Mouse (Mus musculus) mesoderm, embryonic 11.5 days (tissue): ENCODE results near the gene Lrcol1.

ENCODE experiments used
- DNase-seq: peaks from one replicate; pipeline ENCODE4 v3.0.0-alpha.2; 2012; ENCODE audit warnings: low read depth, low spot score

Lrcol1 gene

DNA sequence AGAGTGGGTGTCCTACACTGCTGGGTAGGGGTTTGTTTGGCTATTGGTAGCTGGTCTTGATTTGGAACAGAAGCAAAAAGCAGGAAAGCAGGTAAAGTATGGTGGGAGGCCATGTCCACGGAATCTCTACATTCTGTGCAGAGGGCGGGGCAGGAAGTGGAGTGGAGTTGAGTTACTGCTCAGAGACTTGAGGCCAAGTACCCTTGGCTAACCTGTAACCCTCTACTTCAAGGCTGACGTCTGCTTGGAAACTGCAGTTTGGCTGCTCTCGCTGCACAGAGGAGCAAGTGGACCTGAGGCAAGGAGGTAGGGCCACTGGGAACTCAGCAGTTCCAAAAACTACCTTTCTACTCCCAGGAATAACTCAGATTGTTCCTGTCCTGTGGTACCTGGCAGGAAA, at the start of gene Lrcol1:
Gene Lrcol1, plus strand, starts transcription at position 207 of the 400 bp plus-strand sequence.
- no peak for DNase-seq

DNA sequence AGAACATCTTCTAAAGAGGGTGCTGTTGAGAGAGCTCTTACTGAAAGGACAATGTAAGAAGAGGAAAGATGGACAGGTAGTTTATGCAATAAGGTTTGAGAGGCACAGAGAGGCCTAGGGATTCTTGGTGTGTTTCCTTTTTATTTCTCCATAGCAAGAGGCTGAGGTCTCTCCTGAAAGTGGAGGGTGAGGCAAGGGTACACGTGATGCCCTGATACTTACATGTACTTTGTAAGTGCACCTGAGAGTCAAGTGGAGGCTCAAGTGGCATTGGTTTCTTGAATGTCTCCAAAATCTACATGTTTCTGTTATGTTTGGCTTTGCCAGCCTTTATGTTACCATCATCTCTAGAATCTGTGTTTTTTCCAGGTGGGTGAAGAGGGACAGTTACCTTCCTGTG, 47.9 kb upstream of the Lrcol1 start:
- no peak for DNase-seq

DNA sequence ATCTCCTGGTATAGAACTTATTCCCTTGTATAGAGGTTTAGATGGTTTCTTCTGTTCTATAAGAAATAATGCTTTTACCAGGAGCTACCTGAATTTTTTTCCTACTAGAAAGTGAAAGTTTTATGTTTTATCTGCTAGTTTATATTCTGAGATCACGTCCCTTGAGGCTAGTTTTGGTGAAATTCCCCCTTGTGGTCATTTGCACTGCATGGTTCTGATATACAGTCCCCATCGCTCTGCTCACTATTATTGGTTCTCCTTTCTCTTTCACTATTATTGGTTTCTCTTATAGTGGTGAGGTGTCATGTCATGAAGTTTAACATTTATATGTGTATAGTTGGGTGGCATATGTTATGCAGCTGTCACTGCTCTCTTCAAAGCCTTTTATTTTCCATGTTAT, 43.9 kb upstream of the Lrcol1 start:
- DNase-seq = no peak

DNA sequence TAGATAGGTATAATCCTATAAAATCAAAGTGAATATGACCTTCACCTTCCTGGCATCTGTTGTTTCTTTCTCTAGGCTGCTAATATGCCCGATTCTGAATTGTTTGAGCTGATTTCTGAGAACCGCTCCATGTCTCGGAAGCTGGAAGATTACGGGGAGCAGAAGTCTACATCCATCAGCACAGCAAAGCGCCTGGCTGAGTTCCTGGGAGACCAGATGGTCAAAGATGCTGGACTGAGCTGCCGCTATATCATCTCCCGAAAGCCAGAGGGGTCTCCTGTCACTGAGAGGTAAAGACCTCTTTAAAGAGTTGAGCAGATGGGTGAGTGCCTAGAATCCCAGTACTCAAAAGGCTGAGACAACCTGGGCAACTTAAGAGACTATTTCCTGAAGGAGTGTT, 35.7 kb upstream of the Lrcol1 start:
- DNase-seq = no peak

DNA sequence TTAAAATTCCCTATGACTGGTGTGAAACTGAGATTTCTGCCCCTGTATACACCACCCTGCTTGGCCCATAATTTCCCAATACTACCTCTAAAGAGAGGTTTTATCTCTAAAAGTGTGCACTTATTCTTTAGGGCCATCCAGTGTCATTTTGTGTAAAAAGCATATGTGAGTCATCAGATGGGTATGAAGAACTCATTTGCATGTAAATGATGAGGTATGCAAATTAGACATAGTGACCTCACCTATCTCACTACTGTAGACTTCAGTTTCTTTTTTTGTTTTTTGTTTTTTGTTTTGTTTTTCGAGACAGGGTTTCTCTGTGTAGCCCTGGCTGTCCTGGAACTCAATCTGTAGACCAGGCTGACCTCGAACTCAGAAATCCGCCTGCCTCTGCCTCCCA, 31.4 kb upstream of the Lrcol1 start:
- no peak for DNase-seq

DNA sequence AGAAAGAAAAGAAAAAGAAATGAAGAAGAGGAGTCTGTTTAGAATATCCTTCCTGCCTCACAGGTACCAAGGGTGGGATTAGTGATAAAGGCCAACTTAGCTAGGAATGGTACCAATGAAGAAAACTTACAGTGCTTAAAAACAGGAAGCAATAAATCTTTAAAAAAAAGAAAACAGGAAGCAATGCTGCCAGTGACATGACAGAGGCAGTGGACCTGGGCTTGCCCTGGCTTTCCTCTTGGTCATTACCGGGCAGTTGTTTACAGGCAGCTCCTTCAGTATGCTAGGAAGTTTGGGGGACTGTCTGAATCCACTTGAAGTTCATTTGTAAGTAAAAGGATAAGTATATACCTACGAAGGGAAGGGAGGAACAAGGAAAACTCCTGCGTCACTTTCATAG, 14.0 kb upstream of the Lrcol1 start:
- no peak for DNase-seq

DNA sequence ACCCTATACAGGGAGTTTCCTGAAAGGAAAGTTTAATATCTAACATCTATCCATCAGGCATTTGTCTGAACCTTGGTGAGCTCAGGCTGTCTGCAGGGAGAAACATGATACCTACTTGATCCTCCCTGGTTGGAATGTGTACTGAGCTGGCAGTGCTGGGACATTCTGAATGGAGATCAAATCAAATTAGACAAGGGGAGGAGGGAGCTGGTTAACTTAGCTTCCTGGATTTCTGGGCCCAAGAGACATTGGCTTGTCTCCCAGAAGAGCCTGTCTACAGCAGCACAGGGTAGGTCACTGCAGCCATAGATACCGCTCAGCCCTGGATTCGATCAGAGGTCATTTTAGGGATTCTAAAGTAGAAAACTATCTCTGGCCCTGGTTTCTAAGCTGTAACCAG, 5.7 kb upstream of the Lrcol1 start:
- no peak for DNase-seq

DNA sequence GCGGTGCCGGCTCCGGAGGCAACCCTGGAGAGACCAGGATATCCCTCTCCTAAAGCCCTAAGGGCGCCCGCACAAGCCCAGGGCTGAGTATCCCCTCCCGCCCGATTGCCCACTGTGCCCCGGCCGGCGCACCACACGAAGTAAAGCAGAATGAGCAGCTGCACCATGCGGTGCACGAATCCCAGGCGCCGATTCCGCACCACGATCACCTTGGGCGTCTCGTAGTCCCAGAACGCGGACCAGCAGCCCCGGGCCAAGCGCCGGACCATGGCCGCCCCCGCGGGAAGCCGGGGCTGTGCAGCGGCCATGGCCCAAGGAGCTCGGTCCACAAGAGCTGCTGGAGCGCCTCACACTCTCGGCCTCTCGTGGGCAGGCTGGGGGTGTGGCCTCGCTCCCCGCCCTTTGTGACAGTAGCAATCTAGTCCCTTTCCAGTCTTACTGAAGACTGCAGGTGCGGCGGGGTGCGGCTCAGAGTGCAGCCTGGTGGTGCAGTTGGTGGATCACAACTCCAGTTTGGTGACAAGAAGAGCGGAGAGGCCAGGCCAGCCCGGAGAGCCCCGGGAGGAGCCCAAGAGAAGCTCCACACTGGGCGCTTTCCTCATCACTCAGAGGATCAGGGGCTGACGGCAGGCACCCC, 1.8 kb upstream of the Lrcol1 start, which contains the start of gene P2rx2:
Gene P2rx2, minus strand, starts transcription at position 565 of the 637 bp plus-strand sequence.
- peak; percentile 32 for DNase-seq

DNA sequence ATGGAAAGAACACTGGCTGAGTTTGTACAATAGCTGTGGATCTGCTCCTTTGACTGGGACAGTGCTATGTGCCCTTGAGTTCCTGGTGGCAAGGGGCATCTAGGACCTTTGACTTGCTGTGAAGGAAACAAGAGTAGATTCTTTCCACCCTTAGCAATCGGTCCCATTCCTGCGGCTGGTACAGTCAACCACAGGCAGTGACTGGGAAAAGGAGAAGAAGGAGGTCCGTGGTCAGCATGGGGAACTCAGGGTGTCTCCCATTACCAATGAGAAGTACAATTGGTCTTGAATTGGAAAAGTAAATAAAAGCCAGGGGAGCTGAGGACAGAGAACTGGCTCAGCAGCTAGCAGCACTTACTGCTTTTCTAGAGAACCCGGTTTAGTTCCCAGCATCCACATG, 1.0 kb downstream of the Lrcol1 start:
- no peak for DNase-seq

DNA sequence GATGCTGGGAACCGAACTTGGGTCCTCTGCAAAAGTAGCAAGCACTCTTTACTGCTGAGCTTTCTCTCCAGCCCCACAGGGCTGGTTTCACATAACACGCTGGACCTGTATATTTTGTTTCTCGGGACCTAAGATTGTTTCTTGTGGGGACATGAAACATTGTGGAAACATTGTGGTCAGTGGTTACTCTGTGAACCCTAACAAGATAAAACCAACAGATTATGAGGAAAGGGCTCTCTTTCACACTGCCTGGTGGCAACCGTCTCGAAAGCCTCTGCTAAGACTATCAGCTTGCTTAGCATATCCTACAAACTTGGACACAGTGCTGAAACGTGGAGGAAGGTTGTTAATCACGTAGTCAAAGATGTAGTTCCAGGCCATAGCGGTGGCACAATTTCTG, 2.5 kb downstream of the Lrcol1 start:
- DNase-seq = no peak

DNA sequence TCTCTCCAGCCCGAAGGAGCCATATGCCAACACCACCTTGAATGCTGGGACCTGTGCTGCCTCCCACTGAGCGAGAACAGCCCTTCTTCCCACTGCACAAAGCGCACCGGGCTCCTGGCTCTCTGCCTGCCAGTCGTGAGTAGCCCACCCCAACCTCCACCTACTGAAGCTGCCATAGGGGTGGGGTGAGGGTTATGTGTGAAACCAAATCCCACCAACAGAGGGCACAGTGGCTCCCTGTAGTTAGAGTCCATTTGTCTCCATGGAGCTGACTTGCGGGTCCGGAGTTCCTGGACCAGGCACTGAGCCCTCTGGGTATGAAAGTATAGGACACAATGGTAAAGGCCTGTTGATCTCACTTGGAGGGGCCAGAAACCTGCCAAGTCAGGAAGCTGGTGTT, 10.2 kb downstream of the Lrcol1 start:
- DNase-seq = peak; percentile 56

DNA sequence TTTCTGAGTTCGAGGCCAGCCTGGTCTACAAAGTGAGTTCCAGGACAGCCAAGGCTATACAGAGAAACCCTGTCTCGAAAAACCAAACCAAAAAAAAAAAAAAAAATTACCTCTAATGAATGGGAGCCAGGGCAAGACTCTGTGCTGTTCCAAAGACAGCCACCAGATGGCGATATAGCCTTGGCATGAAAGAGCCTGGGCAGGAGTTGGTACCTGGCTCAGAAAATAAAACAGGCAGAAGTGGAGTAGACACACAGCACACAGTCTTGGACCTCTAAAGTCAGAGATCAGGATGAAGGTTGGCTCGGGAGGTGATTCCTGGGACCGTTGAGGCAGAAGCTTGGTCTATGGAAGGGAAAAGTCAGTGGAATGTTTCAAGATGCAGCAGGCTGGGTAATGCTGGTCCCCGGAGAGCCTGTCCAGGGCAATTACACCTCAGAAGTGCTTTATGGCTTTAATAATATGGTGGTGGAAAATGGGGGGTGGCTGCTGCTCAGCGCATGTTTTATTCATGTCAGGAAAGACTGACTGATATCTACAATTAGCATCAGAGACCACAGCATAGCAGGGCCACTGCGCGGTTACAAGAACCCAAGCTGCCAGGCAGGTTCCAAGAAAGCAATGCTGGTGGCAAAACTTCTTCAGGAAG, 13.1 kb downstream of the Lrcol1 start:
- peak; percentile 90 for DNase-seq

DNA sequence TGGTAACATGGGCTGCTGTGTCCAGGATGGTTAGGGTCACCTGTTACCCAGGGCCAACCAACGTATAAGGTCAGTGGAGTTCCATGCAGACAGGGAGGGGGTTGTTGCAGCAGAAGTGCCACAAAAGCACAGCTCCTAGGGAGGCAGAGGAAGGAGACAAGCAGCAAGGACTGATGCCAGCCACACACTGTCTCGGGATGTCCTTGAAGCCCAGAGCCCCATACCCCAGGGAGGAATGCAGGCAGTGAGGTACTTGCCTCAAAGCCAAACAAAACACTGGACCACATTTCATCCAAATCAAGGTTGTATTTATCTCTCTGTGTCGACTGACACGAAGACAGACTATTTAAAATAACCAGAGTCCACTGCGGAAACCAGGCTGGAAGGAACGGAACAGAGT, 16.9 kb downstream of the Lrcol1 start:
- DNase-seq = no peak

DNA sequence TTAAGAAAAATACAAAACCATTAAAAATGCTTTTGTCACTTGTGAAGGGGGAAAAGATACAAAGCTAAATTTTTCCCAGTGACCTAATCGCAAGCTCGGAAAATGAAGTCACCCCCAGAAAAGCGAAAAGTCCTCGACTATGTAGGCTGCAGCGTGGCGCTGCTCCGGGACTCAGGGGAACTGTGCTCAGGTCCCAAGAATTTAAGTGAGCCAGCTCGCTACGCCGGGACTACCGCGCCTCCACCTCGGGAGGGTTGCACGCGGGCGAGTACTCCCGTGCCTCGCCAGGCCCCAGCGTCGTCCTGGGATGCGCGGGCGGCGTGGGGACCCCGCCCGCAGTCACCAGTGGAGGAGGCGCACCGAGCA, 18.3 kb downstream of the Lrcol1 start:
- DNase-seq = peak; percentile 58

DNA sequence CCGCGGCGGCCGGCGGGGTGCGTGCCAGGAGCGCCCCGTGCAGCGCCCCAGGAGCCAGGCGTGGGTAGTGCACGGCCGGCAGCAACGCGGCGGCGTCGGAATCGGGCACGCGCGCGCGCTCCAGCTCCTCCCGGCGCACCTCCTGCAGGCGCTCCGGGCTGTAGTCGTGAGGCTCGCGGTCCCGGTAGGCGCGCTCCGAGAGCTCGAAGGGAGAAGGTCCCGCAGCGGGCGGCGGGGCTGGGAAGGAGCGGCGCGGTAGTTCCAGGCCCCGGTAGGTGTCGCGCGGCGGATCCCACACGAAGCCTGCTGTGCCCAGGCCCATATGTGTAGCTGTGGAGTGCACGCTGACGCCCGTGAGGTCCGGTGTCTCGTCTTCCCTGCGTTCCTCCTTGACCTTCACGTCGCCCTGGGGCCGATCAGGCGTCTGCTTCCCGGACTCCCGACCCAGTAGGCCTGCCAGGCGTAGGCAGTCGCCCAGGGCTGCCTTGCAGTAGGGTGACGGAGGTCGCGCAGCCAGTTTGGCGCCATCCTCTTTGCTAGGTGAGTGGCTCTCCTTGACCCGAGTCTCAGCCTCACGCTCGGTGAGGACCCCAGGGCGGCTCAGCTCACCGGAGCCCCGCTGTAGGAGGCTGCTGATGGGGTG, 18.8 kb downstream of the Lrcol1 start:
- peak; percentile 74 for DNase-seq

DNA sequence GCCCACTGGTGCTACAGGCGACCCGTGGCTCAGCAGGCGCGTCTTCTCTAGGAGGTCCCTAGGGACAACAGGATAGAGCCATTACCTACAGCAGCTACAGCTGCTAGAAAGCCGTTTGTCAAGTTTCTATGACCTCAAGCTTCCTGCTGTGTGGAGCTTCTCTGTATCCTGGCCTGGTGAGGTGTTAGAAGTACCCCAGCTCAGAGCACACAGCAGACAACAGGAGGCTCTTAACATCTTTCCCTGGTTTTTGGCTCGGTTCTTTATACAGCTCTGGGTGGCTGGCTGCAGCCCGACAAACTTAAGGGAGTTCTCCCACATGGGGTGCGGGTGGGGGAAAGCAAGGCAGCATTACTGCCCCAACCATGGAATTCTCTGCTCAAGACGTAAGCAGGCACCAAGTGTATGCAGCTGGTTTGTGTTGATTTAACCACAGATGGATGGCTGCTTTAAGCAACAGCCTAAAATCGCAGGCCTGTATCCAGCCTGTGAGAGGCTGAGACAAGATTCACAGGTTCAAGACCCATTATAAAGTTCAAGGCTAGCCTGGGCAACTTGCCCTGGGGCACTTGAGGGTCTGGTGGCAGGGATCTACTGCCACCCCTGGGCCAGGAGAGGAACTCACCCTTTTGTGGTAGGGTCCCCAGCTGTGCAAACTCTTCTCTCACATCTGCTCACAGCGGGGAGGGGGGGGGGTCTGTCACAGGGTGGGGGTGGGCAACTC, 19.5 kb downstream of the Lrcol1 start:
- peak; percentile 49 for DNase-seq

DNA sequence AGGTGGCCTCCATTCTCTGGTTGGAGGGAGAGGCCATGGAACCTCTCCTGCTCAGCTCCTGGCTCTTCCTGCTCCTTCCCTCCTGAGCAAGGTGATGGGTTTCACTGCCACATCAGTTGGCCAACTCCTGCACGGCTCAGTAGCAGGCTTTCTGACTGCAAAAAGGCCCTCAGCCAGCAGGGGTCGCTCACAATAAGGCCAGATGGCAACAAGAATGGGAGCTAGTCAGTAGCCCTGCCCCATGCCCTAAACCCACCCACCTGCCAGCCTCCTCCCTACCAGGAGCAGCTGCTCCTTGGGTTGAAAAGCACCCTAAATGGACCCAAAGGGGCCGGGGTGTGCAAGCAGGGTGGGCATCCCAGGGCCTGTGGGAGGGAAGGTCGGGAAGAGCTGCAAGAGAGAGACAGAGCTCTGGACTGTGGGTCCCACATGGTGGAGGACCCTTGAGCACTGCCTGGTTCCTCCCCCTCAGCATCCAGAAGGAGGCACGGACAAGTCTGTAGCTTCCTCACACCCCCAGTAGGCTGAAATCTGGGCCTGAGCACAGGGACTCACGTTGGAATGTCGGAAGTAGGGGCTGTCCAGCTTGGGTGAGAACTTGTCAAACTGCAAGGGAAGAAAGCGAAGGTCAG, 32.4 kb downstream of the Lrcol1 start:
- peak; percentile 70 for DNase-seq

DNA sequence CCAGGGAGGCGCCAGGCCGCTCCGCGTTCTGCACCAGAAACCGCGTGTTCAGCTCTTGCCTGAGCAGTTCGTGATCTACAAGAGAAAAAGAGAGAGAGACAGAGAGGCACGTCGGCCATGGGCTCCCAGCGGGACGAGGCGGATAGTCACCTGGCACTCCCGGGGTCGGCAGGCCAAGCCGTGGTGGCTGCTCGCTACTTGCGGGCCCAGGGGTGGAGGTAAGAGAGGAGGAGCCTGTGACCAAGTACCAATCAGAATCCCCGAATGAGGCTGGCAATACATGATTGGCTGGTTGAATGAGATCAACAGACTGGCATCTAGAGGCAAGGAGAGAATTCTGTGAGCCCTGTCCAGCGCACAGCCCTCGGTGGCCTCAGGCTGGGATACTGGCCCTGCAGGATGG, 33.7 kb downstream of the Lrcol1 start:
- peak; percentile 52 for DNase-seq

DNA sequence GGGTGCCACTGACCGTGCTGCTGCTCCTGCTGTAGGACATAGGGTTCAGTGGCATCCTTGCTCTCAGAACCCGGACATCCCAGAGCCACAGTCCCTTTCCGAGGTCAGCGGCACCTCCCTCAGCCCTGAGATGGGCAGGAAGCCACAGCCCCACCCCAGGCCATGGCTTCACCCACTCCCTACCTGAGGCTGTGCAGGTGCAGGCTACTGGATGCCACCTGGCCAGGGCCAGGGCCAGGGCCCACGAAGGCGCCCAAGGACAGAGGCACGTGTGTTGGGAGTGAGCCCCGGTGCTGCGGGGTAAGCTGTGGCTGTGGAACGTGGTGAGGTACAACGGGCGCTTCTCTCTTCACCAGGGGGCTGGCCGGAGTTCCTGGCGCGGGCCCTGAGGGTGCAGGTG, 34.6 kb downstream of the Lrcol1 start:
- no peak for DNase-seq

DNA sequence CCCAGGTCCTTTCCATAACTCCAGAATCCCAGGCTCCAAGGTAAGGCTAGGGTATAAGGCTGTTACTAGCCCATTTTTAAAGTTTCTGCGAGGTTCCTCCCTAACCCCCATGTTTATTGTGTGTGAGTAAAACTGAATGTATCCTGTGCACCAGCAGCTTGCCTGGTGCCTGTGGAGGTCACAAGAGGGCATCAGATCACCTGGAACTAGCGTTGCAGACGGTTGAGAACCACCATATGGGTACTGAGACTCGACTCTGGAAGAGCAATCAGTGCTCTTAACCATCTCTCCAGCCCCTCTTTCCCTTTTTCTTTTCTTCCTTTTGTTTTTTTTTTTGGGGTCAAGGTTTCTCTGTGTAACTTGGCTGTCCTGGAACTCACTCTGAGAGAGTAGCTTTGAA, 35.3 kb downstream of the Lrcol1 start:
- DNase-seq = no peak

DNA sequence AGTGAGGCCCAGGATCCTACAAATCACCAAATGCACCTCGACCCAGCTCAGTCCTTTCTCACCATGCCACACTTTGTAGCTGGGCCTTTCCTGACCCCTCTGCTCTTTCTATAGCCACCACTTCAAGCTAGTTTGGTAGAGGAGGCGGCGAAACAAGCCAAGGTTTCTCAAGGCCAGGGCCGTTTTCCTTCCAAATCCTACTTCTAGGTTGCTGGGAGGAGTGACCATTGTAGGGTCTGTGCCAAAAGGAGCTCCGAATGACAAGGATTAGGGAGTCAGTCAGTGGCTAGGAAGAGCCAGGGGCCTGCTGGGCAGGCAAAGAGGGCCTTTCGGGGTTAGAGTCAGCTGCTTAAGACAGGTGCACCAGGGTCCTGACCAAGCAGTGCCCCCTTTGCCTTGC, 40.0 kb downstream of the Lrcol1 start:
- no peak for DNase-seq

DNA sequence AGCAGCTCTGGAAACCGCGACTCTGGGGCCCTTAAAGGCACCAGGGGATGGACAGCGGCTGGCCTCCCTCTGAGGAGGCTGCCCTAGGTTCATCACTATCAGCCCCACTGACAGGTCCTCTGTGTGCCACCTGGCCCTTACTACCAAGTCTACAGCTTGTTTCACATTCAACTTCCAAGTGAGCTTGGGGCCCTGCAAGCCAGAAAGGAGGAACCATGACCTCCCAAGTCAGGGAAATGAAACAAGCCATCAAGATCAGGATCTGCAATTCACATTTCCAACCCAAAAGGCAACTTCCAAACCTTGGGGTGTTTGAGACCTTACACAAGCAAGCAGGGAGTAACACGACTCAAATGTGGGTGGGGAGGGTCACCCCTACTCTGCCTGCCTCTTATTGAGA, 40.7 kb downstream of the Lrcol1 start:
- DNase-seq = no peak
